Mouse (Mus musculus) spleen, adult 10 weeks (tissue): ENCODE measurements around the gene Rph3a. TPM values are rescaled to one million over a fixed set of nuclear protein-coding genes. Genes with fewer than 3 reads are reported as not detected.

ENCODE experiments used
- polyA plus RNA-seq: library from polyadenylated mRNA; stranded (reverse); fragments of 350-450 nt; fragmentation: Illumina TruSeq; extraction: RNeasy Lipid Tissue Mini Kit (QIAGEN cat#74804); gene quantifications from one replicate; pipeline ENCODE4 v1.2.3, GENCODE M21; 2015; ENCODE audit warnings: low replicate concordance; ENCODE audit not compliant: insufficient read depth

The Rph3a gene
- not detected for polyA plus RNA-seq

DNA sequence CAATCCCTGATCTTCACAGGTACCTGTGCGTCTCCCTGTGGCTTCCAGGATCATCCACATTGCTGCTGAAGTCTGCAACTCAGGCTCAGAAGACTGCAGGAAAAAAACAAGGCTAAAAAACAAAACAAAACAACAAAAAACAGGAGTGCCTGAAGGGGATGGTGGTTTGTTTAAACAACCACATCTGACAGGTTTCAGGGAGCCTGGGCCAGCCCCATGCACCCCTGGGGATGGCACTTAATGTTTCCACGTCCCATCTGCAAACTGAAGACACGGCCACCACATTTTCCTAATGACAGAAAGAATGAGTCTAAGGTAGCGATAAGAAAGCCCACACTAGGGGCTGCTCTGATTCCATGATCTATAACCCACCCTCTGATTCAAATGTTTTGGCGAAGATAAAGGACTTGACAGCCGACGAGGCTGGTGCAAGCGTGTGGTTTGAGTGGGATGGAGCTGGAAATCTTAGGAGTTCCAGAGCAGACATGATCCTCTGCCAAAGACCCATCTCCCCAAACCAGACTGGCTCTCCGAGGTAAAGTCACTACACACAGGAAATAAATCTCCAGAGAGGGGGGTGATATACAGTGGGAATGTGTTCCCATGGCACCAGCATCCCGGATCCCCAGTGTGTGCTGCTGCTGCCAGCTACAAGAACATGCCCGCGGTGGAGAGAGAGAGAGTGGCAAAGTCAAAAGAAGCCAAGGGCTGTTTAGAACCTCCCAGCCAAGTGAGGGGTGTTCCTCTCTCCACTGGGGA, at the start of gene Rph3a:
Gene Rph3a (minus strand): TSS at position 282 of the 759 bp plus-strand sequence.

DNA sequence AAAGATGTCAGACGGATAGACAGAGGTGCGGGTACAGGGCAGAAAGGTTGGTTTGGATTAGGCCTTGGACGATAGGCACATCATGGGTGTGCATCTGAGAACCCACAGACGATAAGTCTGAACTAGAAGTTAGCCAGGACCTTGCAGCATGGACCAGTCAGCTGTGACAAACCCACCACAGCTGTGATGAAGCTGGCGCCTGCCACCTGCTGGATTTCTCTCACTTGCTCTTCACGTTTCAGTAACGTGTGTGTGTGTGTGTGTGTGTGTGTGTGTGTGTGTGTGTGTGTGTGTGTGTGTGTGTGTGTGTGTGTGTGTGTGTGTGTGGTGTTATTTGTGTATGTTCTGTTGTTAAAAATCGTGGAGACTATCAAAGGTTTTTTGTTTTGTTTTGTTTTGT, 95.7 kb downstream of the Rph3a start, which contains the start of gene Oas1d:
Gene Oas1d (plus strand): TSS at position 333 of the 400 bp plus-strand sequence.

DNA sequence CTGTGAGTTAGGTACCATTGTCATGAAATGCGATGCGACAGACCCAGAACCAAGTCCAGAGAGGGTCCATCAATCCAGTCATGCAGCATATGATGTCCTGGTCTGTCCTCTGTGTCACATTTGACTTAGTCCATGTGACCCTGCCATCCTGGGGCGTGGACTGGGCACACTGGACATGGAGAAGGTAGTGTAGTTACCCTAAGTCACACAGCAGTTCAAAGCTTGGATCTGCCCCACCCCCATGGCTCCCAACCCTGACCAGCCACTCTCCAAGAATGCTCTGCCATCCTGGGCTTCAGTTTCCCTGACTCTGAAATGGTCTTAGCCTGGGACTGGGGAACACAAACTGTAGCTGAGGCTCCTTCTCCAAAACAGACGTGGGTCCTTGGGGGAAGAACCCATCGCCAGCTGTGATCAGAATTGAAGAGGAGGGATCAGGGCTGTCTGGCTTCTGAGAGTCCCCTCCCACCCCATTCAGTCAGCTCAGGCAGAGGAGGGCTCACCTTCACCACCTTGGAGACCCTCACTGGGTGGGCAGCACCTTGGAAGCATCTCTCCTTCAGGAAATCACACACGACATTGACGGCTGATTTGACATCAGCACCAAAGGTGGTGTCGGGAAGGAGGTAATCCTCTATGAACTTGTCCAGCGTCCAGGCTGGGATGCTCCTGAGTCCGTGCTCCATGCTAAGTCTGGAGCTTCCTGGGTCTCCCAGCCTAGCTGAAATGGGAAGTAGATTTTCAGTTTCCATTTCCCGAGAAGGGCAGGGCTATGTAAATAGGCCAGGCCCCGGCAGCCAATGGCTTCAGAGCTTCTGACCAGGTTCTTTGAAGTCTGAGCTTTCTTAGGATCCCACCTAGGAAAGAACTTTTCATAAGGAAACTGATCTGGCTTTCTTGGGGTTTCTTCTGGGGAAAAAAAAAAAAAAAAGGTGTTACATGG, 102.8 kb downstream of the Rph3a start, which contains the start of gene Oas1a:
Gene Oas1a (minus strand): TSS at position 731 of the 943 bp plus-strand sequence.

Other genes with a start within 250 kb of the Rph3a start
- gene Oas3, start 232.4 kb downstream of the Rph3a start, polyA plus RNA-seq, result 7.4 TPM
- 0.21 TPM for gene Oas1e, start 214.6 kb downstream of the Rph3a start, polyA plus RNA-seq
- gene Oas1c, start 197.6 kb downstream of the Rph3a start, polyA plus RNA-seq, result 15.3 TPM
- not detected for gene Oas1f, start 162.7 kb downstream of the Rph3a start, polyA plus RNA-seq
- gene Oas1h, start 148.7 kb downstream of the Rph3a start, polyA plus RNA-seq, result not detected
- 3.3 TPM for gene Oas1g, start 122.5 kb downstream of the Rph3a start, polyA plus RNA-seq
- gene Oas1a, start 102.6 kb downstream of the Rph3a start, polyA plus RNA-seq, result 13.5 TPM
- not detected for gene Oas1d, start 95.6 kb downstream of the Rph3a start, polyA plus RNA-seq
- gene Ptpn11, start 181.3 kb upstream of the Rph3a start, polyA plus RNA-seq, result 45.1 TPM
- 1,671 TPM for gene Rpl6, start 194.4 kb upstream of the Rph3a start, polyA plus RNA-seq
- gene Hectd4, start 210.1 kb upstream of the Rph3a start, polyA plus RNA-seq, result 21.8 TPM